Mouse (Mus musculus) left cerebral cortex, postnatal 4 days (tissue): ENCODE results near the gene Gm20721. TPM values are rescaled to one million over a fixed set of nuclear protein-coding genes. Genes with fewer than 3 reads are reported as not detected.

Source experiments
- total RNA-seq, 2 experiments: library from RNA; stranded (reverse); gene quantifications; 2 replicates each; pipeline ENCODE4 v1.2.3; 2021

Gm20721 gene
- total RNA-seq, 2 experiments from 2014 or later = 2.0 to 2.2 TPM

Other genes with a start within 250 kb of the Gm20721 start
- 10 to 100 TPM; 15.8 to 16.2 TPM for gene Npepl1, start 236.4 kb downstream of the Gm20721 start, total RNA-seq
- 1,000 to 10,000 TPM; 1,551 to 1,677 TPM for gene Gnas, start 62.4 kb downstream of the Gm20721 start, total RNA-seq
- 10 to 100 TPM; 58.5 to 59.7 TPM for gene Nelfcd, start 69.1 kb upstream of the Gm20721 start, total RNA-seq
- gene Ctsz, start 92.3 kb upstream of the Gm20721 start, total RNA-seq = 10 to 100 TPM; 31.5 to 33.5 TPM
- not detected for gene Tubb1, start 104.0 kb upstream of the Gm20721 start, total RNA-seq
- gene Atp5e, start 117.4 kb upstream of the Gm20721 start, total RNA-seq = 100 to 1,000 TPM; 318 to 338 TPM
- 10 to 100 TPM; 54.4 to 57.0 TPM for gene Prelid3b, start 126.4 kb upstream of the Gm20721 start, total RNA-seq